ENCODE assay signal across 15 mouse cellular contexts in the genomic region with DNA sequence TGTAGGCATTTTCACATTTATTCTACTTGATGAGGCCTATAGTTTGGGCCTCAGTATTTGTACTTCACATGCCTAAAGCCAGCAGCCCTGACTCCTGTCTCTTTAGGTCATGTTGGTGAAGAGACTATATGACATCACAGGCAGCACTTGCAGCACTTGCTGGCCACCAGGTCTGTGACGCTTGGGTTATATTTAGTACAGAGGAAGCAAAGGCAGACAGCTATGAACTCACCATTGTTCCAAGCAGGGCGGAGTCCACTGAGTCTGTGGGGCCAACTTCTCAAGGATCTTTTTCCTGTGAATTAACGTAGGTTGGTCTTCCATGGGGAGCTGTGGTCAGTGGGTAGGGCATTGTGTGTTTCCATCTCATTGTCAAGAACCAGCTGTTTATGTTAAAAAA.
DNase-seq lines count a peak whose midpoint lies in the region; ATAC-seq and TF ChIP-seq lines count a peak whose summit lies in the region.
"Had no signal": no experiment of that assay in that cellular context is flagged by ENCODE, and none has a peak within 500 bp of the region (broad histone marks: within the 10 kb centered on the region; RNA-seq: fewer than 3 reads in every experiment).

No protein-coding gene starts in this region.

- no peaks in the 10 kb centered on the region for H3K79me2 ChIP-seq in heart, adult 2 months (replicated peaks; ENCODE audit: control insufficient read depth, insufficient read depth, low read length)

- no peak overlapping the region for H3K4me2 ChIP-seq in heart, embryonic 13.5 days
- H3K4me2 ChIP-seq in hindbrain, embryonic 16.5 days (ENCODE audit: low read length): no peak overlapping the region
- H3K4me2 ChIP-seq: embryonic facial prominence, embryonic 13.5 days had no signal

- no peaks in the 10 kb centered on the region for H3K27me3 ChIP-seq in heart, adult 2 months (ENCODE audit: control insufficient read depth, insufficient read depth, low read length)
- H3K27me3 ChIP-seq in heart, embryonic 10.5 days (ENCODE audit: insufficient read depth, poor library complexity, severe bottlenecking): no peaks in the 10 kb centered on the region
- H3K27me3 ChIP-seq in heart, embryonic 13.5 days (replicated peaks): no peaks in the 10 kb centered on the region
- no peaks in the 10 kb centered on the region for H3K27me3 ChIP-seq in hindbrain, embryonic 16.5 days (replicated peaks; ENCODE audit: control insufficient read depth, insufficient read depth, low read length)
- H3K27me3 ChIP-seq: embryonic facial prominence, embryonic 13.5 days had no signal

- intact Hi-C loops in heart, adult 2 months (cut with DNase I): no loop called here

- H3K27ac ChIP-seq in heart, adult 2 months: peak overlapping the region; percentile 43
- H3K27ac ChIP-seq in heart, embryonic 10.5 days: no peak overlapping the region
- H3K27ac ChIP-seq in heart, embryonic 13.5 days (replicated peaks): no peak overlapping the region
- no peak overlapping the region for H3K27ac ChIP-seq in hindbrain, embryonic 16.5 days (ENCODE audit: low read depth, low read length)
- H3K27ac ChIP-seq: embryonic facial prominence, embryonic 13.5 days; layer of hippocampus, adult 2 months had no signal

- TF ChIP-seq POLR2A in heart, adult 2 months (IDR thresholded peaks at IDR 0.05; ENCODE audit: insufficient read depth, low read depth, low read length): no peak

- no peak for TF ChIP-seq CTCF in heart, adult 2 months (IDR thresholded peaks at IDR 0.05)

- H3K4me3 ChIP-seq in heart, adult 2 months: no peak overlapping the region
- no peak overlapping the region for H3K4me3 ChIP-seq in heart, embryonic 10.5 days
- no peak overlapping the region for H3K4me3 ChIP-seq in heart, embryonic 13.5 days
- no peak overlapping the region for H3K4me3 ChIP-seq in hindbrain, embryonic 16.5 days (ENCODE audit: low read length)
- H3K4me3 ChIP-seq: embryonic facial prominence, embryonic 13.5 days; layer of hippocampus, adult 2 months had no signal

- ATAC-seq in heart, embryonic 13.5 days (ENCODE audit: extremely low read depth, insufficient number of reproducible peaks, low FRiP score, low TSS enrichment): peak; percentile 69
- no peak for ATAC-seq in hindbrain, embryonic 16.5 days
- ATAC-seq: forebrain, postnatal 0 days; liver, postnatal 0 days; midbrain, embryonic 16.5 days had no signal

- DNase-seq in heart, adult 2 months: peak in 1 of 2 experiments; percentile 32
- DNase-seq in heart, embryonic 10.5 days (ENCODE audit: low spot score): no peak
- DNase-seq in kidney, postnatal 14 days: peak; percentile 29
- peak; percentile 11 to 31 for DNase-seq in natural killer cell, adult 2 months (ENCODE audit: low spot score in 2 of 2)
- no peak for DNase-seq in embryo, embryonic 10 days (ENCODE audit: low spot score)
- DNase-seq in cerebellum, adult 18-20 months: no peak
- DNase-seq: adrenal gland, postnatal 36 days; cerebellum, adult 11-12 months; forebrain, postnatal 0 days; liver, postnatal 0 days had no signal

- H3K36me3 ChIP-seq in heart, adult 2 months (ENCODE audit: control insufficient read depth, insufficient read depth, low read length): no peaks in the 10 kb centered on the region; the same call in 1 of the 2 replicates
- H3K36me3 ChIP-seq in heart, embryonic 10.5 days: no peaks in the 10 kb centered on the region
- H3K36me3 ChIP-seq in heart, embryonic 13.5 days: no peaks in the 10 kb centered on the region
- no peaks in the 10 kb centered on the region for H3K36me3 ChIP-seq in hindbrain, embryonic 16.5 days (ENCODE audit: control insufficient read depth, insufficient read depth, low read length)
- H3K36me3 ChIP-seq: embryonic facial prominence, embryonic 13.5 days had no signal

- no peaks in the 10 kb centered on the region for H3K9me3 ChIP-seq in heart, embryonic 10.5 days
- peaks cover 4% of the 10 kb centered on the region for H3K9me3 ChIP-seq in heart, embryonic 13.5 days
- no peaks in the 10 kb centered on the region for H3K9me3 ChIP-seq in hindbrain, embryonic 16.5 days (ENCODE audit: control insufficient read depth, low read length)
- H3K9me3 ChIP-seq: embryonic facial prominence, embryonic 13.5 days had no signal

- TF ChIP-seq EP300 in heart, adult 2 months (IDR thresholded peaks at IDR 0.05; ENCODE audit: insufficient read depth, low read depth, low read length): 0 out of 2 replicates have a peak, but pooled peaks have one; percentile 35

- WGBS in heart, adult 2 months: 27% methylated on average over 3 of the region's 3 CpGs
- 44% methylated on average over 3 of the region's 3 CpGs for WGBS in heart, embryonic 10.5 days
- WGBS in heart, embryonic 13.5 days: 39% methylated on average over 3 of the region's 3 CpGs
- 93% methylated on average over 3 of the region's 3 CpGs for WGBS in hindbrain, embryonic 16.5 days

- peaks cover 1% of the 10 kb centered on the region; the same call in 1 of the 2 replicates for H3K4me1 ChIP-seq in heart, adult 2 months (ENCODE audit: control insufficient read depth, insufficient read depth, low read length)
- H3K4me1 ChIP-seq in heart, embryonic 10.5 days: peaks cover 19% of the 10 kb centered on the region
- peaks cover 23% of the 10 kb centered on the region for H3K4me1 ChIP-seq in heart, embryonic 13.5 days
- H3K4me1 ChIP-seq in hindbrain, embryonic 16.5 days (ENCODE audit: control insufficient read depth, insufficient read depth, low read depth, low read length): no peaks in the 10 kb centered on the region
- H3K4me1 ChIP-seq: embryonic facial prominence, embryonic 13.5 days had no signal

- H3K9ac ChIP-seq in heart, adult 2 months (ENCODE audit: low read depth, low read length): no peak overlapping the region
- no peak overlapping the region for H3K9ac ChIP-seq in heart, embryonic 13.5 days
- H3K9ac ChIP-seq in hindbrain, embryonic 16.5 days (ENCODE audit: low read depth, low read length): no peak overlapping the region
- H3K9ac ChIP-seq: embryonic facial prominence, embryonic 13.5 days; forebrain, postnatal 0 days; liver, postnatal 0 days had no signal

Comparison
In these comparisons a context has a peak if more than half of its experiments do, and no peak if none do; other contexts are left out.
1. DNase-seq: peak in kidney, postnatal 14 days (single experiment) and natural killer cell, adult 2 months (2 of 2); none in heart, embryonic 10.5 days (single experiment), embryo, embryonic 10 days (single experiment) and cerebellum, adult 18-20 months (0 of 2).